Mouse (Mus musculus) right cerebral cortex, adult 2 months (tissue): ENCODE data around the gene Trim7.
"Not testable (repeated sequence)": the region's sequence is repeated elsewhere in the genome, so short reads cannot be mapped to it uniquely, and the experiment has no call there.

ENCODE experiments used
- DNase-seq, 2 experiments: peaks; one replicate each; pipeline ENCODE4 v3.0.0; 2021 to 2022; ENCODE audit warnings: low spot score in 2 of 2

The Trim7 gene

DNA sequence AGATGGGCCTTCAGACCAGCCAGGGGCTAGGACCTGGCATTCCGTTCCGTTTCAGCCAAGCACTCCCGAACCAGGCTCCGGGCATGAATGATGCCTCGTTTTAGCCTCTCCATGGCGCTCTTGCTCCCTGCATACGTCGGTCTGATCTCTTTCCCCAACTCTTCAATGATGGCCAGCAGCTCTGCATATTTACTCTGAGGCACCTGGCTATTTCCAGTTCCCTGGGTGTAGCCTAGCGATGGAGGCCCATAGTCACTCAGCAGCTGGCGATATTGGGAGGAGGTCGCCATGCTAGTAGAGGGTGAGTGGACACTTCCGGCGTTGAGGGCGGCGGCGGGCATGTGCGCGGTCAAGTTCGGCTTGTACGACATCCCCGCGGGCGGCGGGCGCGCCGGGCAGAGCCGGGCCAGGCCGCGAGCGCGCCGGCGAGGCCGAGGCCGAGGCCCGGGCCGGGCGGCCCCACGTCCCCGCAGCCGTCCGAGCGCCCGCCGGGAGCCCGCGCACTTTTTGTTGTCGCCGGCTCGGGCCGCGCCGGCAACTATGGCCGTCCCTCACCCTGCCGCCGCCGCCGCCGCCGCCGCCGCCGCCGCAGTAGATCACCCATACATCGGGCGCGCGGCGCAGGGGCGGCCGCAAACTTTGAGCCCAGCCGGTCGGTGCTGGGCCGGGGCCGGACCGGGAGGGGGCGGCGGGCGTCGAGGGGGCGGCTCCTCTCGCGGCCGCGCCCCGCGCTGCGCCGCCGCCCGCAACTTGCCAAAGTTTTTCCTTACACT is at the start of gene Trim7, which contains the start of gene Gm12184:
Trim7 (plus strand) TSS at position 162 of the 773 bp plus-strand sequence.
Gm12184 (minus strand) TSS at position 677 of the 773 bp plus-strand sequence.
- DNase-seq = not testable (repeated sequence)

DNA sequence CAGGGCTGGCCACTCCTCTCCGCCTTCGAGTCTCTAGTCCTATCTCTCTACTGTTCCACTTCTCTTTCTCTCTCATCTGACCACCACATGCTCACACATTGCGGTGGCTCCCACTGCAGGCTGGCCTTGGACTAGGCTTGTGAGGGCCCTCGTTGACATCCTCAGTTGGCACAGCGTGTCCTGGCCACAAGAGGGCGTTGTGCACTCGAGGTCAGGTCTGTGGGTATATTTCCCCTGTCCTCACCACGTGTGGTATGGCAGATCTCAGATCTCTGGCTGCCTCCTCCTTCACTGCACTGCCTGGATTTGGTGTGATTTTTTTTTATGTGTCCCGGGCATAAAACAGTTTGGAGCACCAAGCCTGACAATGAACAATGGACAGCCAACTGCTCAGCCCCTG is 49.3 kb upstream of the Trim7 start:
- no peak for DNase-seq

DNA sequence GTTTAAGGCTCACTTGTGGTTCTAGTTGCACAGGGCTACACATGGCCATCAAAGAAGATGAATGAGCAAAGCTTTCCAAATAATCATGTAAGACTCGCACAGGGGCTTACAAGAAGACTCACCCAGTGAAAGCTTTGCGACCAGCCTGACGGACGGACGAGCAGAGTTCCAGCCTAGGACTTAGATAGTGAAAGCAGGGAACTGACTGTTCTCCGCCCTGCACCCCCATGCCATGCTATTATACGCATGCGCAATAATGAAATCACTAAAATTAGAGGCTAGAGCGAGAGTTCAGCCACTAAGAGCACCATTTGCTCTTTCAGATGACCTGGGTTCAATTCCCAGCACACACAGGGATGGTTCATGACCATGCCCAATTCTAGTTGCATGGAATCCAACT is 48.6 kb upstream of the Trim7 start:
- no peak for DNase-seq

DNA sequence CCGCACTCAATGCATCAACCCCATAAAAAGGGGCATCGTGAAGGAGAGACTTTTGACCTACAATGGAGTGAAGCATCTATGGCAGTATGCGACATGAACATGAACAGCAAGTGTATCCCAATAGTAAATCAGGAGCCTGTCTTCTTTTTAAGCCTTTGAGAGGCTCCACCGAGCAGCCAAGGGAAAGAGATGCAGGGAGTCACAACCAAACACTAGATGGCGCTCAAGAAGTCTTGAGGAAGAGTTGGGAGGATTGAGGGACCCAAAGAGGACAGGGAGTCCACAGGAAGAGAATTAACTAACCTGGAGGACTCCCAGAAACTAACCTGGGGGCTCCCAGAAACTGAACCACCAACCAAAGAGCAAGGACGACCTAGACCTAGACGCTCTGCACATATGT is 46.5 kb upstream of the Trim7 start:
- DNase-seq = no peak

DNA sequence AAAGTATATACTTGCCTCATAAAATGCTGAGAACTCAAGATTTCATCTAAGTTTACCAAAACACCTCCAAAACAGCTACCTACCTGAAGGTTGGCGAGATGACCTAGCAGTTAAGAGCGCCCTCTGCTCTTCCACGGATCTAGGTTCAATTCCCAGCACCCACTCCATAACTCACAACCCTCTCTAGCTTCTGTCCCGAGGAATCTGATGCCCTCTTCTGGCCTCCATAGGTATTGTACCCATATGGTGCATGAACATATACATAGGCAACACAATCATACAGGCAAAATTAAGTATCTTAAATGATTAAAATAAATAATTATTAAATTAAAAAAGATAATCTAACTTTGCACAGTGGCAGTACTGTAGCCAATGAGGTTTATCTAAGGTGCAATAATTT is 43.7 kb upstream of the Trim7 start:
- no peak for DNase-seq

DNA sequence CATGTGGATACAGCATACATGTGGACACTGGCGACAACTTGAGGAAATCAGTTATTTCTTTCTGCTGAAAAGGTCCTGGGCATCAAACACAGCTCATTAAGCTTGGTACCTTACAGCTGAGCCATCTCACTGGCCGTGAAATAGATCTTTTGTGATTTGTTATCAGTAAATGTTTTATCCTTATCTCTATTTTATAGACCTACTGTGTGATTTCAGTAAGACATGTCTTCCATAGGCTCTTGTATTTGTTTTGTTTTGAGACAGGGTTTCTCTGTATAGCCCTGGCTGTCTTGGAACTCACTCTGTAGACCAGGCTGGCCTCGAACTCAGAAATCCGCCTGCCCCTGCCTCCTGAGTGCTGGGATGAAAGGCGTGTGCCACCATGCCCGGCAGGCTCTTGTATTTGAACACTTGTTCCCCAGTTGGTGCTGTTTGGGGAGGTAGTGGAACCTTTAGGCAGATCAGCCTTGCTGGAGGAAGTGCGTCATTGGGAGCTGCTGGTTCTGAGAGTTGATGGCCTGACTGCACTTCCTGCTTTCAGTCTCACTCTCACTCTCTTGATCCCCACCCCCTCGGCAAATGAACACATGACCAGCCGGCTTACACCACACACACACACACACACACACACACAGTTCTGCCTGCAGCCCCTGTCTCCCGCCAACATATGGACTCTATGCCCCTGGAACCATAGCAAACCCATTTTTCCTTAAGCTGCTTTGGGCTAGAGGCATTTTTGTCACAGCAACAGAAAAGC is 38.3 kb upstream of the Trim7 start:
- no peak for DNase-seq

DNA sequence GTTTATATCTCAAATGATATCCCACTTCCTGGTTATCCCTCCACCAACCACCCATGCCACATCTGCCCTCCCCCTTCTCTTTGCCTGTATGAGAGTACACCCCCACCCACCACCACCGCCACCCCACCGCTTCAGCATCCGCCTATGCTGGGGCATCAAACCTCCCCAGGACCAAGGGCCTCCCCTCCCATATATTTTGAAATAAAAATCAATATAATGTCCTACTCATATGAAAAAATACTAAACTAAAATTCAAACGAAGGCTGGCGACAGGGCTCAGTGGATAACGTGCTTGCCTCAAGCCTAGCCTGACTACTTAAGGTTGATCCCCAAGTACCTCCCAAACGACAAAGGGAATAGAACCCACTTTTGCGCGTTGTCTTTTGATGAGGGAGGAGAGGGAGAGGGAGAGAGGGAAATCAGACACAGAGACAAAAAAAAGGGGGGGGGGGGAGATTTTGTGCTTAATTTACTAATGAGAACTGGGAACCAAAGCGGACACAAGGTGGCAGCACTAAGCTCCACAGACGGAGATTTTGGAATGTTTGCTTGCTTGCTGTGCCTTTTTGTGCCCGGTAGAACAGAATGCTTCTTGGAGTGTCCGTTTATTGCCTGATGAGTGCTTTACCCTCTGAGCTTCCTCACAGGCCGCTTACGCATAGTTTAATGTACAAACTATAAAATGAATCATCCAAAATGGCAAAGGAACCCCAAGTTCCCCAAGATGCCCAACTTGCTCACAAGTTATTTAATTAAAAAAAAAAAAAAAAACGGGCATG is 37.4 kb upstream of the Trim7 start:
- peak; percentile 79 to 87 for DNase-seq

DNA sequence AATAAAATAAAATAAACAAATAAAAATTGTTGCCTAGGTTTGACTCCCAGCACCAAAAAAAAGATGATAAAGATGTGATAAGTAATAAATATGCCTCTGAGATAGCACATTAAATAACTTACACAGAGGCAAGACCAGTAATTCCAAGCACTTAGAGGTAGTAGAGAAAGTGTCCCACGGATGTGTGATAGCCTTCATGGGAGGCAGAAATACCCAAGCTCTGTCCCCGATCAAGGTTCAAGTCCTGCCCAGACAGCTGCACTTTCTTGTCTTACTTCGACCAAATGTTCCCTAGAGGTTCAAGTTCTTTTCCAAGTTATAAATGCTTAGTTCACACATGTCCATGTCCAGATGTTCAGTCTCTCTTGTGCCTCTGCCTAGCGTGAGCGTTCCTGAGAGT is 36.7 kb upstream of the Trim7 start:
- no peak for DNase-seq

DNA sequence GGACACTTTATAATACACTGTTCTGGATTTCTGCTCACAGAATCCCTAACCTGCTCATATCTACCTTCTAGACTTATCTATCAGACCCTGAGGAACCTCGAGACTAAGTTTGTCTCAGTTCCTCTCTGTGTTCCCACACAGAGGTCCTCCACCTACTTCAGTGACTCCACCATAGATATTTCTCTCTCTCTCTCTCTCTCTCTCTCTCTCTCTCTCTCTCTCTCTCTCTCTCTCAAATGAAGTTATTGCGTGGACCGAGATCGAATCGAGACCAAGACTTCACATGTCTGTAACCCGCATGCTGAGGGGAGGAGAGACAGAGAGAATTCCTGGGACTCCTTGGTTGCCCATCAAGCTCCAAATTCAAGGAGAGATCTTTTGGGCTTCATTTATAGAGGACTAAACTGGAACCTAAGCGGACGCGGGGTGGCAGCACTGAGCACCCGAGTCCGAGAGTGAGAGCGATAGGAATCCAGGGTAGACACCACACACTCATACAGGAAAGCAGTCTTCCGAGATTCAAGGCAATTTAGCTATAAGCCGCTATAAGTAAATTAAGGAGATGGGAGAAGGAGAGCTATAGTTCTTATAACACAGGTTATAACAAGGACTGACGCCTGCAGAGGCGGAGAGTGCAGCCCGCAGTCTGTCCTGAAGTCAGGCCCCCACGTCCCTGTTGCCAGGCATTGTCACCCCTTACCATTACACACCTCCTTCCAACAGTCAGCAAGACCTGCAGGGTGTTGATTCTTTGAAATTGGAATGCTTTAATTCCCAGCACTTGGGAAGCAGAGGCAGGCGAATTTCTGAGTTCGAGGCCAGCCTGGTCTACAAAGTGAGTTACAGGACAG is 35.7 kb upstream of the Trim7 start:
- DNase-seq = peak; percentile 89 to 93

DNA sequence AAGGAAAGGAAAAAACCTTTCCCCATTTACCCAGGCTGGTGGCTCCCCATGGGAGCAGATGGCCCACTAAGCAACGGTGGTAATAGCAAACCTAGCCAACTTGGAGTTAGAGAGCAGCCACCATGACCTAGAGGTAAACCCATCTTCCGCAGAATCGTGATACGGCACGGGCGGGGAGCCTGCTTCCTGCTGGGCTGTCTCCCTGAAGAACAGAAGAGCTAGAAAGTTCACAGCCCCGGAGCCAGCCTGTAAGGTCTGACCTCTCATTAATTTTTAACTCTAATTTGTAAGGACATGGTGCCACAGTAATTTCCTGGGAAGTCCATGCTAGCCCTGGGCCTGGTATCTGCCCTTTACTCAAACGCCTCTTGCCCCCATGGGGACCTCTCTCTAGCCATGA is 35.0 kb upstream of the Trim7 start:
- no peak for DNase-seq

DNA sequence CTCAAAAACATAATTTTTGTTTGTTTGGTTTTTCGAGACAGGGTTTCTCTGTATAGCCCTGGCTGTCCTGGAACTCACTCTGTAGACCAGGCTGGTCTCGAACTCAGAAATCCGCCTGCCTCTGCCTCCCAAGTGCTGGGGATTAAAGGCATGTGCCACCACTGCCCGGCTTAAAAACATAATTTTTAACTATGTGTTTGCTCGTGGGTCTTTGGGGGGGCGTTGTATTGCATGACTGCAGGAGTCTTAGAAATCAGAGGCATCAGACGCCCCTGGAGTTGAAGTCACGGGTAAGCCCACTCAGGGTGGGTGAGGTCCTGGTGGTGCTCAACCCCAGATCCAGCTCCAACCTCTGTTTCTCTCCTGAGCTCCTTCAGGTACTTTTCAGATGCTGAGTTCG is 34.0 kb upstream of the Trim7 start:
- DNase-seq = not testable (repeated sequence)

DNA sequence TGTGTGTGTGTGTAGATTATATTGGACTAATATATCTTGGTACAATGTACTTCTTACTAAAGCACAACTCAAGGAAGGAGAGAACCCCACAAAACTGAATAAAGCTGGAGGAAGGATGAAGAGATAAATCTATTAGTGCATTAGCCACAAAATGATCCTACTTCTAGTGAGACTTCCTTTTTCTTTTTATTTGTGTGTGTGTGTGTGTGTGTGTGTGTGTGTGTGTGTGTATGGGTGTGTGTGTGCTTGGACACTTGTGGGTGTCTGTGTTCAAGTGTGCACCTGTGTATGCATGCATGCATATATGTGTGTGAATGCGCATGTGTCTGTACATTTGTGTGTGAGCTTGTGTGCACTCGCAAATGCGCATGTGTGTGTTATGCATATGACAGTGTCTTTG is 32.8 kb upstream of the Trim7 start:
- no peak for DNase-seq

DNA sequence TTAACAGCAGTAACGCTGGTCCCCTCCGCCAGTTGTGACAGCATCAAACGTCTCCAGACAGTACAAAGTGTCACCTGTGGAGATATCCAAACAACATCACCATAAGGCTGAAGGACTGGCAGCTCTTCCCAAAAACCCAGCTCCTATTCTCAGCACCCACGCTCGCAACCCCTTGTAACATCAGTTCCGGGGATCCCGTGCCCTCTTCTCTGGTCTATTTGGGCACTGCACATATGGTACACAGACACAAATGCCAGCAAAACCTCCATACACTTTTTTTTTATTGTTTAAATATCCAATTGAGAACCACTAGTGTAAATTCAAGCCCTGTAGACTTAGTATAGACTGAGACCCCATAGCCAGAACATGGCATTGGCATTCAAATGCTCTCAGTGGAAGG is 30.7 kb upstream of the Trim7 start:
- no peak for DNase-seq

DNA sequence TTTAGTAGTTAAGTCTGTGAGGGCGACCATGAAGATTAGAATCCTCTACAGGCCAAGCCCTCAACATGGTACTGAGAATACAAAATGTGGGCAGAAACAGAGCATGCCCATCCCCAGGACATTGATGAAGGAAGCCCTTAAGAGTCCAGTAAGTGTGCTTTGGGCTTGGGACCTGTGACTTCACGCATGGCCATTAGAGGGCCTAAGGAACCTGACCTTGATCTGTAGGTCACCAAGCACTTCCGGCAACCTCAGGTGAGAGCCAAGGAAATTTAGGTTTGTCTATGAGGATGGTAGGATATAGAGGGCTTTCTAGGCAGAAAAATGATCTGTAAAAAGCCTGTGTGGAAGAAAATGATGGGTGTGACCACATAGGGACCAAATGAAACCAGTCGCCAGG is 29.6 kb upstream of the Trim7 start:
- DNase-seq = no peak

DNA sequence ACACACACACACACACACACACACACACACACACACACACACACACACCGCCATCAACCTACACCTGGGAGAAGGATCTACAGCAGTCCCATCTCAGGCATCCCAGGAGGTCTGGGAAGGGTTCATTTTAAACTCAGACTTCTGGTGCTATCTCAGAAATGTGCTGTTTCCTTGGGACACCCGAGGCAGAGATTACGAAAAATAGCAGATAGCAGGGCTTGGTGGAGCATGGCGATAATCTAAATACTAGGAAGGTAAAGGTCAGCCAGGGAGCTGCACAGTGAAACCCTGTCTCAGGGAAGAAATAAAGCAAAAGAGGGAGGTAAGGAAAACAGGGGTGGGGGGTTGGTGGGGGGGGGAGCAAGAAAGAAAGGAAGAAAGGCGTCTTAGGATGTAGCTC is 28.7 kb upstream of the Trim7 start:
- no peak for DNase-seq

DNA sequence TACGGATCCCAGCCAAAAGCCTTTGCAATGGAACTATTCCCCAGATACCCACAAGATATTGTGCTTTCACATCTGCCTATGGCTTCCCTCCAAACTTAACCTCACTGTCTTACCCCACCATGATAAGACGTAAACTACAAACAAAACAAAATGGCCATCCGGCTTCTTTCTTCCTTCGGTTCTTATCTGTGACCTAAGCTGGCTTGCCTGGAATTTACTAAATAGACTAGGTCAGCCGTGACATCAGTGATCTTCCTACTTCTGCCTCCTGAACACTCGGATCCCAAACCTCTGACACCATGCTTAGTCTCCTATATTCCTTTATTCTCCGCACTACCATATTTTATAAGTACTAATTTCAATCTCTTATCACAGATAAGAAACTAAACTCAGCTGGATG is 27.6 kb upstream of the Trim7 start:
- DNase-seq = no peak

DNA sequence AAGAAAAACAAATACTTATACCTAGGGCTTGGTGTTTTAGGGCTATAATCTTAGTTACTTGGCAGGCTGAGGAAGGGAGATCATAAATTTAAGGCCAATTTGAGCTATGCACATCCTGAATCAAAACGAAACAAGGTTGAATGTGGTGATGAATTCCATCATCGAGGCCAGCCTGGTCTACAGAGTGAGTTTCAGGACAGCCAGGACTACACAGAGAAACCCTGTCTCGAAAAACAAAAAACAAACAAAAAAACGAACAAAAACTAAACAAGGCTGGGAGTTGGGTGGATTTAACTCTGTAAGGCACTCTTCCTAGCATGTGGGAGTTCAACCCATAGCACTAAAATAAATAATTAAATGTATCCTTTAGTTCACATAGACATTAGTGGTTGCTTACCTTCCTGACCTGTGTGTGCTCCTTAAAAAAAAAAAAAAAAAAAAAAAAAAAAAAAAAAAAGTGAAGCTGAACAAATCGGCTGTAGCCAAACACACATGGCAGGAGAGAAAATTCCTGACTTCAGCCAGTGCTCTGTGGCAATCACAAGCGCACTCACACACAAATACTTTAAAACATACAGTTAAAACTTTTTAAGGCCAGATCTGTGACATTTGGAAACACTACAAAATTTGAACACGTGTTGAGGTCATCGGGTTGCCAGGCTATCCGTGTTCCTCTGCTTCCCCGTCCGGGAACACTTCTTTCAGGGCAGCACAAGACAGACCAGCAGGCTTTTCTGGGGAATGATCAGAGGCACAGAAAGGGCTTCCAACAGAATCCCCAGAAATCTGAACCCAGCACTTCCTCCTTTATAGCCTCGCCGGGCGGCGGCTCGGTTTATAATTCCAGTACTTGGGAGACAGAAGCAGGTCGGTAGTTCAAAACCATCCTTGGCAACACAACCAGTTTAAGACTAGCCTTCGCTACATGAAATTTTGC is 26.7 kb upstream of the Trim7 start:
- DNase-seq = no peak

DNA sequence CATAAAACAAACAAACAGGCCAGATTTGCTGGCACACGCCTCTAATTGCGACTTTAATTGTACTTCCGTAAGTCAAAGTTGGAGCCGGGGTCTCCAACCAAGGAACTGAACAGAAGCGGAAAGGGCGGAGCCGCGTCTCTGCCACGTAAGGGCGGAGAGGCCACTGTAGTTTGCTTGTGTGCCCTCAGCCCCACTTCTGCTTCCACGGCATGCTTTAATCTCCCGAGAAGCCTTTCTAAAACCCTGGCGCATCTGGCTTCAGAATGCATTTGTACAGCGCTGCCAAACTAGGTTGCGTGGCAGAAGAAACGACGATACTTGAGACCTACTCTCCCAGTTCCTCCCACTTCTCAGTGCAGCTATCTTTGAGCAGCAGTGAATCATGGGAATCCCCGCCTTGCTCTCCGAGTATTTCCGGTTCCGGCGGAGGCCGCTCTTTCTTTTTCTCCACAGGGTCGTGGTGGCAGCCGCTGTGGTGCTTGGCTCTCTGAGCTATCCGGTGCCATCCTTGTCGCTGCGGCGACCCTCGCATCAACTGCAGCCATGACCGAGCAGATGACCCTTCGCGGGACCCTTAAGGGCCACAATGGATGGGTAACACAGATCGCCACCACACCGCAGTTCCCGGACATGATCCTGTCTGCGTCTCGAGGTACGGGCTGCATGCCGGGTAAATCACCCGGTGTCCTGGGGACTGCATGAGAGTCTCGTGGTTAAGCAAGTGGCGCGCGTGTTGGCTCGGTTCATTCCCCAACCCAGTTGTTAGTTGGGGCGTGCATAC is 25.8 kb upstream of the Trim7 start, which contains the start of gene Rack1:
Rack1 (plus strand) TSS at position 412 of the 781 bp plus-strand sequence.
- DNase-seq = peak; percentile 90 to 94
